Mouse (Mus musculus) lung, postnatal 0 days (tissue): ENCODE results near the gene Ctnna3.

ENCODE experiments used
- CTCF ChIP-seq: IDR thresholded peaks from 2 replicates; pipeline ENCODE4 v1.5.1; 2016; ENCODE audit warnings: antibody characterized with exemption, mild to moderate bottlenecking
- EP300 ChIP-seq: IDR thresholded peaks from 2 replicates; pipeline ENCODE4 v1.6.1; 2016; ENCODE audit warnings: antibody characterized with exemption, mild to moderate bottlenecking, control low read depth

DNA sequence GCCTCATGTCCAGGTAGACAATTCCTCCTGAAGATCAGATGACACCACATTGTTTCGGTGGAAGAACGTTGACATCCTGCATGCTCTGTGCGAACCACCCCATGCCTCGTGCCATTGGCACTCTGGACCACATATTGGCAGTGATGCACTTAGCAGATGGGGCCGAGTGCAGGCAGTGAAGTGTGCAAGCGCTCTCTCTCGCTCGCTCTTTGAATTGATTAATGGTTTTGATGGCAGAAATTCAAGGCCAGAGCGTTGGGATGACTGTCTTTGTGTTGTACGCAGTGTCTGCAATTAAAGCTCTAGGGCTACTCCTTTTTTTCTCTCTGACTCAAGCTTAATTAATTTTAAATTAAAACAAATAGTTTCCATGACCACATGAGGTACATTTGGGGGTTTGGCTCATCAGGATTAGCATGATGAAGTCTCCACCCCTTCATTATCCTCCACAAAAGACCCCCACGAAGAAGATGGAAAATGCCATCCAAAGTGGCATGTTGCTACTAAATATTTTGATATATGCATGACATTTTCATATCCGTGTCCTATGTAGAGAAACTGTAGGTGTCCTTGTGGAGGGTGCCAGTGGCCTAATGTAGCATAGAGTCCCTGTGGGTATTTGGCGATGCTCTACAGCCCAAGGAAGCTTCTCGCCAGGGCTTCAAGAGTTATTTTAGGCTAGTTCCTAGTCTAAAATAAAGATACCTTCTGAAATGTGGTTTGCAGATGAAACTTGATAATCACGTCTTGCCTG, 700.7 kb downstream of the Ctnna3 start:
- TF ChIP-seq CTCF = no peak
- no peak for TF ChIP-seq EP300
